Mouse (Mus musculus) olfactory bulb, adult 2 months (tissue): Measurements from ENCODE around the gene Olfr1105. TPM values are rescaled to one million over a fixed set of nuclear protein-coding genes. Genes with fewer than 3 reads are reported as not detected.

Source experiments
- H3K27ac ChIP-seq: fragments of 200-500 bp; 2 replicates; pipeline ENCODE4 v1.5.1; 2012; ENCODE audit warnings: low read depth, low read length; ENCODE audit not compliant: insufficient read depth
- H3K4me1 ChIP-seq: fragments of 200-500 bp; 2 replicates; pipeline ENCODE4 v1.6.1; 2012; ENCODE audit warnings: low read length; ENCODE audit not compliant: control insufficient read depth, insufficient read depth
- H3K4me3 ChIP-seq: fragments of 200-500 bp; 2 replicates; pipeline ENCODE4 v1.5.1; 2012; ENCODE audit warnings: mild to moderate bottlenecking, low read depth, low read length, moderate library complexity; ENCODE audit not compliant: insufficient read depth
- CTCF ChIP-seq: fragments of 200-500 bp; IDR thresholded peaks from 2 replicates; pipeline ENCODE4 v1.5.1; 2012; ENCODE audit warnings: low read depth, mild to moderate bottlenecking, low read length, moderate library complexity; ENCODE audit not compliant: insufficient read depth
- POLR2A ChIP-seq: fragments of 200-500 bp; IDR thresholded peaks from 2 replicates; pipeline ENCODE4 v1.6.1; 2012; ENCODE audit warnings: mild to moderate bottlenecking, low read depth, low read length, moderate library complexity; ENCODE audit not compliant: insufficient read depth
- WGBS: fragments of 180-500 bp; shearing (Covaris S2); methylation state at CpG from one replicate; pipeline ENCODE4 v1.1.7; 2018; 5-methylcytosine and 5-hydroxymethylcytosine counted together
- polyA plus RNA-seq: library from polyadenylated mRNA; stranded (reverse); fragments of >200 nt; gene quantifications from 2 replicates; pipeline ENCODE4 v1.2.4, GENCODE M21; 2012; ENCODE audit warnings: low replicate concordance; ENCODE audit not compliant: missing spikeins, insufficient read depth, insufficient read length

Olfr1105 gene
- polyA plus RNA-seq = not detected in 2 replicates

- TF ChIP-seq CTCF (no peak), POLR2A (no peak)
- no peak within 1 kb of the TSS for H3K4me3 ChIP-seq
- no peak within 1 kb of the TSS for H3K27ac ChIP-seq
- H3K4me1 ChIP-seq = no peaks in the 10 kb centered on the region
These were observed at the start of gene Olfr1105 for GRCm38 (mm10) chr2:87036431-87036830. Gene Olfr1105, minus strand, starts transcription at chr2:87036531.

- TF ChIP-seq CTCF = no peak
- TF ChIP-seq POLR2A = no peak
- Histone ChIP-seq H3K4me1 (no peaks in the 10 kb centered on the region), H3K4me3 (no peak within 1 kb of the TSS), H3K27ac (no peak within 1 kb of the TSS)
- WGBS = 77% methylated on average over 1 of the region's 1 CpGs
These were observed 39.4 kb upstream of the Olfr1105 start, which contains the start of gene Olfr1107 for GRCm38 (mm10) chr2:87075717-87076116. Gene Olfr1107, minus strand, starts transcription at chr2:87075817.

GRCm38 (mm10) chr2:87052173-87052572 lies 15.8 kb upstream of the Olfr1105 start, which contains the start of gene Olfr1106:
Gene Olfr1106, minus strand, starts transcription at chr2:87052273.
- no peak within 1 kb of the TSS for H3K27ac ChIP-seq
- no peak for TF ChIP-seq CTCF
- no peak for TF ChIP-seq POLR2A
- no peak within 1 kb of the TSS for H3K4me3 ChIP-seq
- 59% methylated on average over 1 of the region's 1 CpGs for WGBS
- no peaks in the 10 kb centered on the region for H3K4me1 ChIP-seq

GRCm38 (mm10) chr2:87026980-87027379 lies 9.4 kb downstream of the Olfr1105 start, which contains the start of gene Olfr1104:
Gene Olfr1104, minus strand, starts transcription at chr2:87027080.
- 71% methylated on average over 1 of the region's 1 CpGs for WGBS
- H3K4me1 ChIP-seq = no peaks in the 10 kb centered on the region
- no peak within 1 kb of the TSS for H3K4me3 ChIP-seq
- TF ChIP-seq POLR2A (no peak), CTCF (no peak)
- no peak within 1 kb of the TSS for H3K27ac ChIP-seq

GRCm38 (mm10) chr2:86998098-86998497 lies 38.2 kb downstream of the Olfr1105 start, which contains the start of gene Olfr1102:
Gene Olfr1102, plus strand, starts transcription at chr2:86998398.
- H3K27ac ChIP-seq = no peak within 1 kb of the TSS
- no peaks in the 10 kb centered on the region for H3K4me1 ChIP-seq
- H3K4me3 ChIP-seq = no peak within 1 kb of the TSS
- TF ChIP-seq CTCF (no peak), POLR2A (no peak)

- Histone ChIP-seq H3K4me1 (no peaks in the 10 kb centered on the region), H3K4me3 (no peak within 1 kb of the TSS), H3K27ac (no peak within 1 kb of the TSS)
- WGBS = 75% methylated on average over 3 of the region's 3 CpGs
- no peak for TF ChIP-seq CTCF
- TF ChIP-seq POLR2A = no peak
These were observed 45.2 kb downstream of the Olfr1105 start, which contains the start of gene Olfr1101 for GRCm38 (mm10) chr2:86991121-86991520. Gene Olfr1101, minus strand, starts transcription at chr2:86991221.

Other genes starting within 250 kb of the Olfr1105 start
- not detected in 2 replicates for gene Olfr141, start 226.5 kb downstream of the Olfr1105 start, polyA plus RNA-seq
- not detected in 2 replicates for gene Olfr1094, start 211.9 kb downstream of the Olfr1105 start, polyA plus RNA-seq
- gene Olfr1095, start 184.8 kb downstream of the Olfr1105 start, polyA plus RNA-seq = not detected in 2 replicates
- not detected in 2 replicates for gene Gm13723, start 161.7 kb downstream of the Olfr1105 start, polyA plus RNA-seq
- gene Olfr1097, start 144.3 kb downstream of the Olfr1105 start, polyA plus RNA-seq = not detected in 2 replicates
- gene Olfr1098, start 112.0 kb downstream of the Olfr1105 start, polyA plus RNA-seq = not detected in 2 replicates
- gene Olfr1099, start 75.8 kb downstream of the Olfr1105 start, polyA plus RNA-seq = not detected in 2 replicates
- not detected in 2 replicates for gene Olfr1100, start 56.6 kb downstream of the Olfr1105 start, polyA plus RNA-seq
- gene Olfr1101, start 45.3 kb downstream of the Olfr1105 start, polyA plus RNA-seq = not detected in 2 replicates
- not detected in 2 replicates for gene Olfr1102, start 38.1 kb downstream of the Olfr1105 start, polyA plus RNA-seq
- not detected in 2 replicates for gene Olfr1104, start 9.5 kb downstream of the Olfr1105 start, polyA plus RNA-seq
- gene Olfr1106, start 15.7 kb upstream of the Olfr1105 start, polyA plus RNA-seq = not detected in 2 replicates
- gene Olfr1107, start 39.3 kb upstream of the Olfr1105 start, polyA plus RNA-seq = not detected in 2 replicates
- gene Olfr1109, start 59.5 kb upstream of the Olfr1105 start, polyA plus RNA-seq = not detected in 2 replicates
- gene Olfr259, start 78.0 kb upstream of the Olfr1105 start, polyA plus RNA-seq = not detected in 2 replicates
- not detected in 2 replicates for gene Olfr1110, start 103.8 kb upstream of the Olfr1105 start, polyA plus RNA-seq
- gene Olfr1111, start 116.1 kb upstream of the Olfr1105 start, polyA plus RNA-seq = not detected in 2 replicates
- not detected in 2 replicates for gene Olfr1112, start 151.3 kb upstream of the Olfr1105 start, polyA plus RNA-seq
- gene Olfr1113, start 172.4 kb upstream of the Olfr1105 start, polyA plus RNA-seq = not detected in 2 replicates
- gene Olfr1115, start 211.5 kb upstream of the Olfr1105 start, polyA plus RNA-seq = not detected in 2 replicates
- gene Olfr1116, start 231.0 kb upstream of the Olfr1105 start, polyA plus RNA-seq = not detected in 2 replicates